Mouse (Mus musculus) liver, embryonic 12.5 days (tissue): ENCODE measurements around the gene Peg3. TPM values are rescaled to one million over a fixed set of nuclear protein-coding genes. Genes with fewer than 3 reads are reported as not detected.

Experiments used
- ATAC-seq: fragments of 200-750 bp; cut with Nextera tagmentation; 2 replicates; pipeline ENCODE4 v1.8.0; 2017; ENCODE audit warnings: moderate number of reproducible peaks, mild to moderate bottlenecking, moderate library complexity
- H3K27ac ChIP-seq: fragments of 300-500 bp; sonication (generic); 2 replicates; pipeline ENCODE4 v1.5.1; 2016; ENCODE audit warnings: mild to moderate bottlenecking
- H3K27me3 ChIP-seq: fragments of 300-500 bp; sonication (generic); replicated peaks from 2 replicates; pipeline ENCODE4 v1.6.1; 2016; ENCODE audit warnings: mild to moderate bottlenecking, moderate library complexity
- H3K36me3 ChIP-seq: fragments of 300-500 bp; sonication (generic); 2 replicates; pipeline ENCODE4 v1.6.1; 2016; ENCODE audit warnings: mild to moderate bottlenecking, moderate library complexity
- H3K4me1 ChIP-seq: fragments of 300-500 bp; sonication (generic); 2 replicates; pipeline ENCODE4 v1.6.1; 2016
- H3K4me2 ChIP-seq: fragments of 300-500 bp; sonication (generic); 2 replicates; pipeline ENCODE4 v1.6.1; 2016; ENCODE audit warnings: mild to moderate bottlenecking, moderate library complexity
- H3K4me3 ChIP-seq: fragments of 300-500 bp; sonication (generic); 2 replicates; pipeline ENCODE4 v1.5.1; 2016; ENCODE audit warnings: mild to moderate bottlenecking, moderate library complexity
- H3K9ac ChIP-seq: fragments of 300-500 bp; sonication (generic); 2 replicates; pipeline ENCODE4 v1.6.1; 2016; ENCODE audit warnings: mild to moderate bottlenecking, moderate library complexity
- H3K9me3 ChIP-seq: fragments of 300-500 bp; sonication (generic); replicated peaks from 2 replicates; pipeline ENCODE4 v1.6.1; 2016; ENCODE audit warnings: mild to moderate bottlenecking, moderate library complexity
- WGBS: fragments of 180-500 bp; shearing (Covaris S2); methylation state at CpG from one replicate; pipeline ENCODE4 v1.1.7; 2016; ENCODE audit not compliant: insufficient replicate concordance; 5-methylcytosine and 5-hydroxymethylcytosine counted together
- polyA plus RNA-seq: library from polyadenylated mRNA; unstranded; fragments of >200 nt; fragmentation: Nextera tagmentation; extraction: Ambion mirVana; gene quantifications from 2 replicates; pipeline ENCODE4 v1.2.1, GENCODE M21; 2016

Gene Peg3
- polyA plus RNA-seq, 1 experiment from 2014 or later, result 75.1 TPM

GRCm38 (mm10) chr7:6749196-6749595 is 19.0 kb upstream of the Peg3 start:
- 65% methylated on average over 7 of the region's 7 CpGs for WGBS
- Histone ChIP-seq H3K4me3 (no peak overlapping the region), H3K9ac (no peak overlapping the region), H3K27ac (no peak overlapping the region), H3K4me1 (no peaks in the 10 kb centered on the region), H3K9me3 (no peaks in the 10 kb centered on the region), H3K4me2 (no peak overlapping the region), H3K36me3 (no peaks in the 10 kb centered on the region), H3K27me3 (no peaks in the 10 kb centered on the region)
- ATAC-seq, result no peak

GRCm38 (mm10) chr7:6744281-6744904 is 14.2 kb upstream of the Peg3 start:
- no peak overlapping the region for H3K27ac ChIP-seq
- H3K36me3 ChIP-seq, result no peaks in the 10 kb centered on the region
- no peaks in the 10 kb centered on the region for H3K9me3 ChIP-seq
- ATAC-seq, result no peak
- H3K4me1 ChIP-seq, result no peaks in the 10 kb centered on the region
- 58% methylated on average over 10 of the region's 10 CpGs for WGBS
- no peak overlapping the region for H3K4me2 ChIP-seq
- H3K27me3 ChIP-seq, result no peaks in the 10 kb centered on the region
- H3K4me3 ChIP-seq, result no peak overlapping the region
- no peak overlapping the region for H3K9ac ChIP-seq

- Histone ChIP-seq H3K4me1 (no peaks in the 10 kb centered on the region), H3K27ac (no peak overlapping the region), H3K4me3 (no peak overlapping the region), H3K27me3 (no peaks in the 10 kb centered on the region; the same call in 1 of the 2 replicates), H3K9me3 (peaks cover under 1% of the 10 kb centered on the region; the same call in 1 of the 2 replicates), H3K9ac (no peak overlapping the region), H3K4me2 (no peak overlapping the region), H3K36me3 (no peaks in the 10 kb centered on the region)
- ATAC-seq, result no peak
- WGBS, result 66% methylated on average over 1 of the region's 1 CpGs
Measured at GRCm38 (mm10) chr7:6736060-6736459, 5.8 kb upstream of the Peg3 start.

GRCm38 (mm10) chr7:6731930-6732329 is 1.7 kb upstream of the Peg3 start:
- peak overlapping the region; percentile 59 for H3K4me3 ChIP-seq
- H3K9ac ChIP-seq, result peak overlapping the region; percentile 55; the same call in 1 of the 2 replicates
- ATAC-seq, result no peak
- H3K9me3 ChIP-seq, result peaks cover 39% of the 10 kb centered on the region
- H3K4me2 ChIP-seq, result peak overlapping the region; percentile 31
- H3K27me3 ChIP-seq, result peaks cover 12% of the 10 kb centered on the region
- peak overlapping the region; percentile 30; the same call in 1 of the 2 replicates for H3K27ac ChIP-seq
- H3K36me3 ChIP-seq, result no peaks in the 10 kb centered on the region
- 47% methylated on average over 4 of the region's 4 CpGs for WGBS
- H3K4me1 ChIP-seq, result peaks cover 3% of the 10 kb centered on the region; the same call in 1 of the 2 replicates

- H3K27ac ChIP-seq, result no peak overlapping the region
- H3K4me2 ChIP-seq, result 0 out of 2 replicates have a peak overlapping the region, but pooled peaks have one; percentile 31
- no peak overlapping the region for H3K9ac ChIP-seq
- peaks cover 4% of the 10 kb centered on the region; the same call in 1 of the 2 replicates for H3K4me1 ChIP-seq
- H3K27me3 ChIP-seq, result peaks cover 12% of the 10 kb centered on the region
- H3K4me3 ChIP-seq, result peak overlapping the region; percentile 59
- peaks cover 39% of the 10 kb centered on the region for H3K9me3 ChIP-seq
- no peaks in the 10 kb centered on the region for H3K36me3 ChIP-seq
- WGBS, result 40% methylated on average over 3 of the region's 3 CpGs
- ATAC-seq, result no peak
Measured at GRCm38 (mm10) chr7:6731373-6731772, 1.1 kb upstream of the Peg3 start.

- H3K4me2 ChIP-seq, result peak overlapping the region; percentile 71
- peak overlapping the region; percentile 55; the same call in 1 of the 2 replicates for H3K27ac ChIP-seq
- peaks cover 12% of the 10 kb centered on the region for H3K27me3 ChIP-seq
- H3K36me3 ChIP-seq, result no peaks in the 10 kb centered on the region
- peaks cover 4% of the 10 kb centered on the region; the same call in 1 of the 2 replicates for H3K4me1 ChIP-seq
- peaks cover 39% of the 10 kb centered on the region for H3K9me3 ChIP-seq
- peak overlapping the region; percentile 59 for H3K4me3 ChIP-seq
- WGBS, result 38% methylated on average over 15 of the region's 15 CpGs
- no peak overlapping the region; the same call in 1 of the 2 replicates for H3K9ac ChIP-seq
- ATAC-seq, result no peak
Measured at GRCm38 (mm10) chr7:6730801-6731200, 570 bp upstream of the Peg3 start.

- Histone ChIP-seq H3K27ac (peak overlapping the region; percentile 85), H3K4me2 (peak overlapping the region; percentile 71), H3K9me3 (peaks cover 39% of the 10 kb centered on the region), H3K27me3 (peaks cover 12% of the 10 kb centered on the region), H3K9ac (peak overlapping the region; percentile 62), H3K4me1 (peaks cover 4% of the 10 kb centered on the region; the same call in 1 of the 2 replicates), H3K36me3 (peaks cover 12% of the 10 kb centered on the region), H3K4me3 (peak overlapping the region; percentile 59)
- 40% methylated on average over 37 of the region's 37 CpGs for WGBS
- peak; percentile 50 for ATAC-seq
Measured at GRCm38 (mm10) chr7:6729061-6729817, 992 bp downstream of the Peg3 start.

GRCm38 (mm10) chr7:6728263-6728931 is 1.8 kb downstream of the Peg3 start:
- H3K9me3 ChIP-seq, result peaks cover 39% of the 10 kb centered on the region
- H3K36me3 ChIP-seq, result peaks cover 18% of the 10 kb centered on the region
- 41% methylated on average over 19 of the region's 19 CpGs for WGBS
- H3K4me3 ChIP-seq, result peak overlapping the region; percentile 59
- peaks cover 12% of the 10 kb centered on the region for H3K27me3 ChIP-seq
- ATAC-seq, result peak; percentile 83
- H3K9ac ChIP-seq, result no peak overlapping the region
- H3K4me2 ChIP-seq, result peak overlapping the region; percentile 71
- H3K4me1 ChIP-seq, result peaks cover 4% of the 10 kb centered on the region; the same call in 1 of the 2 replicates
- peak overlapping the region; percentile 85 for H3K27ac ChIP-seq

- H3K4me2 ChIP-seq, result peak overlapping the region; percentile 71
- H3K27ac ChIP-seq, result peak overlapping the region; percentile 62
- peaks cover 39% of the 10 kb centered on the region for H3K9me3 ChIP-seq
- H3K4me3 ChIP-seq, result peak overlapping the region; percentile 59
- H3K36me3 ChIP-seq, result peaks cover 19% of the 10 kb centered on the region
- ATAC-seq, result peak; percentile 30
- WGBS, result 49% methylated on average over 19 of the region's 19 CpGs
- peaks cover 4% of the 10 kb centered on the region; the same call in 1 of the 2 replicates for H3K4me1 ChIP-seq
- peaks cover 12% of the 10 kb centered on the region for H3K27me3 ChIP-seq
- no peak overlapping the region for H3K9ac ChIP-seq
Measured at GRCm38 (mm10) chr7:6727351-6728121, 2.7 kb downstream of the Peg3 start.

- Histone ChIP-seq H3K9me3 (peaks cover 26% of the 10 kb centered on the region; the same call in 1 of the 2 replicates), H3K27ac (no peak overlapping the region), H3K9ac (no peak overlapping the region), H3K4me2 (no peak overlapping the region), H3K4me1 (no peaks in the 10 kb centered on the region), H3K4me3 (no peak overlapping the region), H3K36me3 (peaks cover 63% of the 10 kb centered on the region), H3K27me3 (no peaks in the 10 kb centered on the region)
- WGBS, result 78% methylated on average over 15 of the region's 15 CpGs
- no peak for ATAC-seq
Measured at GRCm38 (mm10) chr7:6709396-6709795, 20.8 kb downstream of the Peg3 start.
